Mouse (Mus musculus): Measurements from ENCODE around the gene Bmp4.

DNA sequence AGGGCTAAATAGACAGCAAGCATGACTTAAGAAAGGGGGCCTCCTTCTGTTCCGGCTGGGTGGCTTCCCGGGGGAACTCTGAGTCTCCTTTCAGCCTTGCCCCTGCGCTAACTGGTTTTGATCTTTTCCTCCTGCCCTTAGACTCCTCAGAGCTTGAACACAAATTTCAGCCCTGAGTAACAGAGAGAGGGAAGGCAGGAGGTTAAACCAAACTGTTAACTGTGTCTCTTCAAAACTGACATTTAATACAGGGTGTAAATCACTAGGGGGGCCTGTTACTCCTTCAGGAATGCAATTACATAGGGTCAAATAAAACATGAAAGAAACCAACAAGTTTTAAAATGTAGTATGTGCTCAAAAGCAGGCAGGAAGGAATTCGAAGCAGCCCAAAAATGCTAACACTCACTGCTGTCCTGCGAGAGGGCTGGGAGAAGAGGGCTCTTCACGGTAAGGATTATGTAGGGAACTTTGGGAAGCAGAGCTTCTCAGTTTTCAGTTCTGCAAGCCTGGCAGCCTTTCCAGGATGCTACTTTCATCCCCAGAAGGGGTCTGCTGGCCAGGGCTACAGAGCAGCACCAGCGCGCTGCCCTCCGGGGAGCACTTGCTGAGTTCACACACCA is 46.1 kb upstream of the Bmp4 start:
- TF ChIP-seq CTCF (IDR thresholded peaks at IDR 0.05; ENCODE audit: low read depth) (no peak), EP300 (IDR thresholded peaks at IDR 0.05; ENCODE audit: low read depth) (no peak)

All from heart, postnatal 0 days (tissue).